Mouse (Mus musculus): ENCODE results near the gene Cyp4x1. TPM values are rescaled to one million over a fixed set of nuclear protein-coding genes. Genes with fewer than 3 reads are reported as not detected.

Cyp4x1 gene
- polyA plus RNA-seq, 1 experiment: not detected

- TF ChIP-seq GATA1 (IDR thresholded peaks at IDR 0.05; ENCODE audit: low read length): no peak
These were observed 62.4 kb downstream of the Cyp4x1 start for GRCm38 (mm10) chr4:115071668-115072067.

GRCm38 (mm10) chr4:115063518-115064239, 70.4 kb downstream of the Cyp4x1 start:
- TF ChIP-seq GATA1 (IDR thresholded peaks at IDR 0.05; ENCODE audit: low read length): no peak

GRCm38 (mm10) chr4:115062875-115063517, 71.1 kb downstream of the Cyp4x1 start:
- TF ChIP-seq GATA1 (IDR thresholded peaks at IDR 0.05; ENCODE audit: low read length): no peak

GRCm38 (mm10) chr4:115062540-115062874, 71.6 kb downstream of the Cyp4x1 start:
- no peak for TF ChIP-seq GATA1 (IDR thresholded peaks at IDR 0.05; ENCODE audit: low read length)

GRCm38 (mm10) chr4:115060753-115061152, 73.3 kb downstream of the Cyp4x1 start:
- no peak for TF ChIP-seq GATA1 (IDR thresholded peaks at IDR 0.05; ENCODE audit: low read length)

- TF ChIP-seq GATA1 (IDR thresholded peaks at IDR 0.05; ENCODE audit: low read length): no peak
These were observed 74.2 kb downstream of the Cyp4x1 start for GRCm38 (mm10) chr4:115059871-115060270.

GRCm38 (mm10) chr4:115058871-115059590, 75.0 kb downstream of the Cyp4x1 start:
- no peak for TF ChIP-seq GATA1 (IDR thresholded peaks at IDR 0.05; ENCODE audit: low read length)

- TF ChIP-seq GATA1 (IDR thresholded peaks at IDR 0.05; ENCODE audit: low read length): no peak
These were observed 75.7 kb downstream of the Cyp4x1 start for GRCm38 (mm10) chr4:115058317-115058761.

- TF ChIP-seq GATA1 (IDR thresholded peaks at IDR 0.05; ENCODE audit: low read length): no peak
These were observed 76.3 kb downstream of the Cyp4x1 start for GRCm38 (mm10) chr4:115057674-115058316.

- no peak for TF ChIP-seq GATA1 (IDR thresholded peaks at IDR 0.05; ENCODE audit: low read length)
These were observed 77.0 kb downstream of the Cyp4x1 start for GRCm38 (mm10) chr4:115056921-115057673.

GRCm38 (mm10) chr4:115056371-115056920, 77.6 kb downstream of the Cyp4x1 start, which contains the start of gene Tal1:
Gene Tal1 (plus strand): TSS chr4:115056426.
- peak; percentile 40 for TF ChIP-seq GATA1 (IDR thresholded peaks at IDR 0.05; ENCODE audit: low read length)

Other genes starting within 250 kb of the Cyp4x1 start
- gene Foxd2, start 225.4 kb downstream of the Cyp4x1 start, polyA plus RNA-seq (2012): 2.2 and 2.3 TPM in 2 replicates
- not detected in 2 replicates for gene Foxe3, start 208.3 kb downstream of the Cyp4x1 start, polyA plus RNA-seq (2012)
- 32.9 and 51.4 TPM in 2 replicates for gene Cmpk1, start 147.0 kb downstream of the Cyp4x1 start, polyA plus RNA-seq (2012)
- 2.9 and 3.3 TPM in 2 replicates for gene Stil, start 134.1 kb downstream of the Cyp4x1 start, polyA plus RNA-seq (2012)
- gene Tal1, start 77.9 kb downstream of the Cyp4x1 start, polyA plus RNA-seq (2012): 212 and 260 TPM in 2 replicates
- not detected in 2 replicates for gene Pdzk1ip1, start 45.6 kb downstream of the Cyp4x1 start, polyA plus RNA-seq (2012)
- not detected in 2 replicates for gene Cyp4a29, start 107.8 kb upstream of the Cyp4x1 start, polyA plus RNA-seq (2012)
- gene Cyp4a12a, start 164.8 kb upstream of the Cyp4x1 start, polyA plus RNA-seq (2012): not detected in 2 replicates

All from G1E-ER4 (cell line).